Mouse (Mus musculus) lung, postnatal 0 days (tissue): ENCODE measurements at regions not wholly inside any gene's neighbourhood (a gene's known extent, or its start where the extent isn't known, plus 50 kb on each side); places are given as distances from the start of the nearest gene placed in this dataset.

Experiments used
- CTCF ChIP-seq: IDR thresholded peaks from 2 replicates; pipeline ENCODE4 v1.5.1; 2016; ENCODE audit warnings: antibody characterized with exemption, mild to moderate bottlenecking
- EP300 ChIP-seq: IDR thresholded peaks from 2 replicates; pipeline ENCODE4 v1.6.1; 2016; ENCODE audit warnings: antibody characterized with exemption, mild to moderate bottlenecking, control low read depth

- TF ChIP-seq CTCF (no peak), EP300 (no peak)
These were observed 216.8 kb downstream of the Lyplal1 start for GRCm38 (mm10) chr1:185900316-185900715.
